ENCODE assay signal across 8 mouse cellular contexts in the genomic region with DNA sequence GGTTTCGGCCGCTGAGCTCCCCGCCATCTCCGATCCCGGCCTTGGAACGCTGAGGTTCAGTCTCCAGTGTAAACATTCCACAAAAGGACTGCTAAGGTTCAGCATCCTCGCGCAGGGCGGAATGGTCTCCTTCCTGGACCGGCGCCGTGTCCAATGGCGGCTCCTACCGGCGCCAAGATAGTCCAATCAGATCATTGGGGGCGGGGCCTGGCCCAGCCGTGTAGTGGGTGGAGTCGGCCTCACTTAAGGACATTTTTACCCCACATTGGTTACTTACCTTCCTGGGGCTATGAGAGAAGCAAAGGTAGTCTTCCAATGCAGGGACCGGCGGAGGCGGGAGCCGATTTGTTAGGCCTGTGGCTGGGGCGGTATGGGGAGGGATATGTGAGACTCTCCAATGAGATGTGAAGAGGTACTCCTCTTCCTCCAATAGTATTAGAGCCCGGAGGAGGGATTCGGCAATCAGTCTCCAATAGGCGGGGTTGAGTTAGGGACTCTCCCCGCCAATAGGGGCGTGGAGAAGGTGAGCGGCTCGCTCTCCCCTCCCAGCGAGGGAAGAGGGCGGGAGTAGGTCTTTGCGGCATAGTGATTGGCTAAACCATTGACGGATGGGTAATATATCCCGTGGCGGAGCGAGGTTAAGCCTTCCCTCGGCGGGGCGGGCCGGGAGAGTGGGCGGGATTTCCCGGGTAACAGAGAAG. TPM values are rescaled to one million over a fixed set of nuclear protein-coding genes. Genes with fewer than 3 reads are reported as not detected.
A peak's percentile ranks its signal among the peaks of the same experiment; 100 is the strongest.
DNase-seq lines count a peak whose midpoint lies in the region; ATAC-seq and TF ChIP-seq lines count a peak whose summit lies in the region.

No protein-coding gene starts in this region.

- peak overlapping the region; percentile 77 for H3K4me2 ChIP-seq in forebrain, embryonic 12.5 days
- peak overlapping the region; percentile 87 for H3K4me2 ChIP-seq in heart, postnatal 0 days (ENCODE audit: low read depth, low read length)
- H3K4me2 ChIP-seq in liver, embryonic 16.5 days (ENCODE audit: low read depth, low read length) = peak overlapping the region; percentile 97
- H3K4me2 ChIP-seq in neural tube, embryonic 13.5 days = peak overlapping the region; percentile 94

- TF ChIP-seq EP300 in heart, postnatal 0 days (IDR thresholded peaks at IDR 0.05; ENCODE audit: low read depth) = 0 out of 2 replicates have a peak, but pooled peaks have one; percentile 15

- H3K9me3 ChIP-seq in E14TG2a.4 (ENCODE audit: low read length) = no peaks in the 10 kb centered on the region
- H3K9me3 ChIP-seq in forebrain, embryonic 12.5 days = no peaks in the 10 kb centered on the region
- H3K9me3 ChIP-seq in heart, postnatal 0 days (replicated peaks; ENCODE audit: control insufficient read depth, low read length) = no peaks in the 10 kb centered on the region
- H3K9me3 ChIP-seq in liver, embryonic 16.5 days (replicated peaks; ENCODE audit: control insufficient read depth, low read length) = no peaks in the 10 kb centered on the region
- no peaks in the 10 kb centered on the region for H3K9me3 ChIP-seq in neural tube, embryonic 13.5 days

- H3K27me3 ChIP-seq in E14TG2a.4 (ENCODE audit: insufficient read depth, low read length) = no peaks in the 10 kb centered on the region
- no peaks in the 10 kb centered on the region for H3K27me3 ChIP-seq in forebrain, embryonic 12.5 days
- no peaks in the 10 kb centered on the region for H3K27me3 ChIP-seq in heart, postnatal 0 days (ENCODE audit: control insufficient read depth, insufficient read depth, low read length)
- no peaks in the 10 kb centered on the region for H3K27me3 ChIP-seq in liver, embryonic 16.5 days (ENCODE audit: control insufficient read depth, insufficient read depth, low read depth, low read length)
- H3K27me3 ChIP-seq in neural tube, embryonic 13.5 days = no peaks in the 10 kb centered on the region
- H3K27me3 ChIP-seq in testis, adult 2 months (ENCODE audit: control insufficient read depth, insufficient read depth, low read length) = no peaks in the 10 kb centered on the region; the same call in 1 of the 2 replicates

- peak overlapping the region; percentile 97 for H3K9ac ChIP-seq in forebrain, embryonic 12.5 days
- H3K9ac ChIP-seq in heart, postnatal 0 days (replicated peaks; ENCODE audit: low read depth, low read length) = peak overlapping the region; percentile 75; the same call in 1 of the 2 replicates
- peak overlapping the region; percentile 89 for H3K9ac ChIP-seq in liver, embryonic 16.5 days (ENCODE audit: low read depth, low read length)
- H3K9ac ChIP-seq in neural tube, embryonic 13.5 days = peak overlapping the region; percentile 79

- H3K4me3 ChIP-seq in E14TG2a.4 (replicated peaks; ENCODE audit: low read length) = peak overlapping the region; percentile 100
- peak overlapping the region; percentile 95 for H3K4me3 ChIP-seq in forebrain, embryonic 12.5 days (replicated peaks)
- peak overlapping the region; percentile 88 for H3K4me3 ChIP-seq in heart, postnatal 0 days (ENCODE audit: low read depth, low read length)
- peak overlapping the region; percentile 92 for H3K4me3 ChIP-seq in liver, embryonic 16.5 days (ENCODE audit: low read depth, low read length)
- H3K4me3 ChIP-seq in neural tube, embryonic 13.5 days = peak overlapping the region; percentile 67
- peak overlapping the region; percentile 88 for H3K4me3 ChIP-seq in testis, adult 2 months (ENCODE audit: control insufficient read depth, low read depth, low read length)

- H3K27ac ChIP-seq in forebrain, embryonic 12.5 days = peak overlapping the region; percentile 99
- H3K27ac ChIP-seq in heart, postnatal 0 days (ENCODE audit: low read depth) = peak overlapping the region; percentile 99
- H3K27ac ChIP-seq in liver, embryonic 16.5 days (ENCODE audit: low read length) = peak overlapping the region; percentile 99
- H3K27ac ChIP-seq in neural tube, embryonic 13.5 days (replicated peaks) = peak overlapping the region; percentile 97
- peak overlapping the region; percentile 92 for H3K27ac ChIP-seq in testis, adult 2 months (ENCODE audit: control insufficient read depth, insufficient read depth, low read depth, low read length)

- under 1% methylated on average over 41 of the region's 43 CpGs for WGBS in forebrain, embryonic 12.5 days
- under 1% methylated on average over 43 of the region's 43 CpGs for WGBS in heart, postnatal 0 days
- WGBS in liver, embryonic 16.5 days (ENCODE audit: insufficient replicate concordance) = under 1% methylated on average over 43 of the region's 43 CpGs
- WGBS in neural tube, embryonic 13.5 days = under 1% methylated on average over 43 of the region's 43 CpGs

- no peak for TF ChIP-seq CTCF in E14TG2a.4 (conservative IDR thresholded peaks at IDR 0.05; ENCODE audit: low read length)
- no peak for TF ChIP-seq CTCF in heart, postnatal 0 days (IDR thresholded peaks at IDR 0.05; ENCODE audit: low read depth)
- no peak for TF ChIP-seq CTCF in testis, adult 2 months (IDR thresholded peaks at IDR 0.05; ENCODE audit: control insufficient read depth, insufficient read depth, insufficient replicate concordance, low read depth, low read length)

- DNase-seq in c-Kit-positive CD71-positive TER-119-positive erythroid progenitor cells, embryonic 14.5 days (ENCODE audit: low spot score) = peak; percentile 99
- peak; percentile 100 for DNase-seq in heart, postnatal 0 days (ENCODE audit: low spot score)
- DNase-seq in kidney, postnatal 4 days = peak; percentile 98 to 99

- peak; percentile 87 for ATAC-seq in forebrain, embryonic 12.5 days (ENCODE audit: low FRiP score)
- ATAC-seq in heart, postnatal 0 days (ENCODE audit: insufficient read depth, low read depth) = peak; percentile 75
- peak; percentile 77 for ATAC-seq in liver, embryonic 16.5 days (ENCODE audit: low read depth)
- peak; percentile 88 for ATAC-seq in neural tube, embryonic 13.5 days (ENCODE audit: low read depth)

- H3K36me3 ChIP-seq in E14TG2a.4 (ENCODE audit: insufficient read depth, low read length) = peaks cover 28% of the 10 kb centered on the region
- no peaks in the 10 kb centered on the region; the same call in 1 of the 2 replicates for H3K36me3 ChIP-seq in forebrain, embryonic 12.5 days (replicated peaks)
- no peaks in the 10 kb centered on the region for H3K36me3 ChIP-seq in heart, postnatal 0 days (replicated peaks; ENCODE audit: control insufficient read depth, insufficient read depth, low read length)
- no peaks in the 10 kb centered on the region for H3K36me3 ChIP-seq in liver, embryonic 16.5 days (ENCODE audit: control insufficient read depth, insufficient read depth)
- no peaks in the 10 kb centered on the region for H3K36me3 ChIP-seq in neural tube, embryonic 13.5 days
- H3K36me3 ChIP-seq in testis, adult 2 months (ENCODE audit: control insufficient read depth, insufficient read depth, low read length) = no peaks in the 10 kb centered on the region

- peaks cover 50% of the 10 kb centered on the region for H3K4me1 ChIP-seq in E14TG2a.4 (replicated peaks; ENCODE audit: low read depth, low read length)
- H3K4me1 ChIP-seq in forebrain, embryonic 12.5 days = peaks cover 29% of the 10 kb centered on the region
- peaks cover 11% of the 10 kb centered on the region for H3K4me1 ChIP-seq in heart, postnatal 0 days (ENCODE audit: control insufficient read depth, insufficient read depth)
- peaks cover 35% of the 10 kb centered on the region for H3K4me1 ChIP-seq in liver, embryonic 16.5 days (ENCODE audit: control insufficient read depth, low read depth, low read length)
- H3K4me1 ChIP-seq in neural tube, embryonic 13.5 days (replicated peaks) = peaks cover 38% of the 10 kb centered on the region
- H3K4me1 ChIP-seq in testis, adult 2 months (ENCODE audit: control insufficient read depth, insufficient read depth, low read length) = peaks cover 19% of the 10 kb centered on the region

- peak; percentile 68 for TF ChIP-seq POLR2A in testis, adult 2 months (IDR thresholded peaks at IDR 0.05; ENCODE audit: control insufficient read depth, low read depth, low read length)

RNA-seq across cellular contexts. Expression of a gene that starts 4.0 kb away (rescaled TPM):
- polyA plus RNA-seq in forebrain, embryonic 12.5 days (2016; fragmentation: Nextera tagmentation; extraction: Ambion mirVana) = 42.1 and 52.7 TPM in 2 replicates
- 27.9 and 39.6 TPM in 2 replicates for total RNA-seq in heart, postnatal 0 days (2014; rRNA removed; ENCODE audit: low replicate concordance)
- polyA plus RNA-seq in heart, postnatal 0 days (2015; fragmentation: Nextera tagmentation; extraction: Ambion mirVana) = 9.7 and 12.1 TPM in 2 replicates
- polyA plus RNA-seq in liver, embryonic 16.5 days (2015; fragmentation: Nextera tagmentation; extraction: Ambion mirVana) = 13.4 and 14.5 TPM in 2 replicates
- polyA plus RNA-seq in neural tube, embryonic 13.5 days (2015; fragmentation: Nextera tagmentation; extraction: Ambion mirVana) = 23.0 and 28.1 TPM in 2 replicates
- 86.9 and 99.2 TPM in 2 replicates for polyA plus RNA-seq in testis, adult 2 months (2012; rRNA removed)

RNA-seq across cellular contexts. Expression of a gene that starts 54.7 kb away (rescaled TPM):
- 50.8 and 52.1 TPM in 2 replicates for polyA plus RNA-seq in forebrain, embryonic 12.5 days (2016; fragmentation: Nextera tagmentation; extraction: Ambion mirVana)
- total RNA-seq in heart, postnatal 0 days (2014; rRNA removed; ENCODE audit: low replicate concordance) = 106 and 138 TPM in 2 replicates
- polyA plus RNA-seq in heart, postnatal 0 days (2015; fragmentation: Nextera tagmentation; extraction: Ambion mirVana) = 31.8 and 35.6 TPM in 2 replicates
- polyA plus RNA-seq in liver, embryonic 16.5 days (2015; fragmentation: Nextera tagmentation; extraction: Ambion mirVana) = 18.6 and 21.2 TPM in 2 replicates
- polyA plus RNA-seq in neural tube, embryonic 13.5 days (2015; fragmentation: Nextera tagmentation; extraction: Ambion mirVana) = 55.8 and 77.2 TPM in 2 replicates
- 192 and 208 TPM in 2 replicates for polyA plus RNA-seq in testis, adult 2 months (2012; rRNA removed)

Comparison
In these comparisons a context has a peak if more than half of its experiments do, and no peak if none do; other contexts are left out.
1. Peak in every context shown above with its lines: DNase-seq, ATAC-seq, H3K4me3 ChIP-seq and H3K27ac ChIP-seq.